Mouse (Mus musculus): ENCODE data around the gene 2310007B03Rik. TPM values are rescaled to one million over a fixed set of nuclear protein-coding genes. Genes with fewer than 3 reads are reported as not detected.

Gene 2310007B03Rik
- total RNA-seq, 2 experiments from 2014 or later, result not detected

GRCm38 (mm10) chr1:93115471-93115870 lies 45.3 kb downstream of the 2310007B03Rik start:
- DNase-seq (ENCODE audit: low spot score in 2 of 2), result no peak
- intact Hi-C loops (cut with DNase I), result no loop called here

- intact Hi-C loops (cut with DNase I), result no loop called here
- DNase-seq (ENCODE audit: low spot score in 2 of 2), result peak; percentile 75 to 78
These were observed 45.9 kb downstream of the 2310007B03Rik start for GRCm38 (mm10) chr1:93114713-93115463.

GRCm38 (mm10) chr1:93102700-93103099 lies 58.0 kb downstream of the 2310007B03Rik start:
- DNase-seq (ENCODE audit: low spot score in 2 of 2), result peak in 1 of 2 experiments; percentile 6
- intact Hi-C loops (cut with DNase I), result no loop called here

DNA sequence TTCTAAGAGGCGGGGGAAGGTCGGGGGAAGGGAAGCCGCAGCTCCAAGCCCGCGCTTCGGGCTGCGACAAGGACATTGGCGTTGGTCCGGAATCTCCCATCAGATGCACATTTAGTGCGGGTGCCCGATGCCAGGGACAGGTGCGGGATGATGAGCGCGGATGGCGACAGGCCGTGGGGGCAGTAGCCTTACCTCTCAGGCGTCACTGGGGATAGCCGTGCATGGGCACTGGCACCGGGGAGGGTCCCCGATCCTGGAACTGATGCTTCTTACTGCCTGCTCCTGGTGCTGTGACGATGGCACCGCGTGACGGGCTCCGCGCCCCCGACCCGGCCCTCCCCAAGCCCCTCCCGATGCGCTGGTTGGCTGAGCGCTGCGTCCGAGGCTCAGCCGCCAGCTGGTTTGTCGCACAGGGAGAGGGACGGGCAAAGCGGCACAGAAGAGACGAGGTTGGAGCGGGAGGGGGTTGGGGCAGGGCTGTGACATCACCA lies 59.1 kb downstream of the 2310007B03Rik start, which contains the start of gene Kif1a:
Kif1a (minus strand) TSS at position 381 of the 491 bp plus-strand sequence.
- intact Hi-C loops (cut with DNase I), result no loop called here
- DNase-seq (ENCODE audit: low spot score in 2 of 2), result peak; percentile 89 to 93

Other genes with a start within 250 kb of the 2310007B03Rik start
- 10 to 100 TPM; 38.3 to 40.0 TPM for gene Capn10, start 226.6 kb downstream of the 2310007B03Rik start, total RNA-seq (2021)
- under 1 TPM in 1 of 2 experiments, not detected in 1; 0.77 TPM for gene Gpr35, start 210.1 kb downstream of the 2310007B03Rik start, total RNA-seq (2021)
- gene Aqp12, start 154.6 kb downstream of the 2310007B03Rik start, total RNA-seq (2021), result not detected
- gene Kif1a, start 59.0 kb downstream of the 2310007B03Rik start, total RNA-seq (2021), result 100 to 1,000 TPM; 731 to 734 TPM
- gene Agxt, start 25.7 kb downstream of the 2310007B03Rik start, total RNA-seq (2021), result not detected
- gene Crocc2, start 7.8 kb upstream of the 2310007B03Rik start, total RNA-seq (2021), result under 1 TPM; 0.07 to 0.18 TPM
- gene Sned1, start 74.9 kb upstream of the 2310007B03Rik start, total RNA-seq (2021), result 1 to 10 TPM; 6.3 to 7.3 TPM
- 10 to 100 TPM; 17.4 to 20.9 TPM for gene Mterf4, start 145.0 kb upstream of the 2310007B03Rik start, total RNA-seq (2021)
- 10 to 100 TPM; 78.7 to 80.3 TPM for gene Ppp1r7, start 181.9 kb upstream of the 2310007B03Rik start, total RNA-seq (2021)
- 1 to 10 TPM; 5.2 to 5.3 TPM for gene Pask, start 182.5 kb upstream of the 2310007B03Rik start, total RNA-seq (2021)
- under 1 TPM; 0.15 to 0.20 TPM for gene Ano7, start 213.0 kb upstream of the 2310007B03Rik start, total RNA-seq (2021)